In genomic region chr11:120658876-120659410, GRCm38 (mm10) we compare ENCODE assay signal across 8 mouse cellular contexts. TPM values are rescaled to one million over a fixed set of nuclear protein-coding genes. Genes with fewer than 3 reads are reported as not detected.
DNase-seq lines count a peak whose midpoint lies in the region; ATAC-seq and TF ChIP-seq lines count a peak whose summit lies in the region.

No protein-coding gene starts in this region.

- TF ChIP-seq CTCF in E14TG2a.4 (conservative IDR thresholded peaks at IDR 0.05; ENCODE audit: low read length) = peak; percentile 53
- TF ChIP-seq CTCF in layer of hippocampus, adult 2 months (conservative IDR thresholded peaks at IDR 0.05) = peak; percentile 89
- peak; percentile 96 for TF ChIP-seq CTCF in lung, postnatal 0 days (IDR thresholded peaks at IDR 0.05)

- H3K27me3 ChIP-seq in E14TG2a.4 (ENCODE audit: insufficient read depth, low read length) = peaks cover 27% of the 10 kb centered on the region
- peaks cover 70% of the 10 kb centered on the region for H3K27me3 ChIP-seq in embryonic facial prominence, embryonic 15.5 days
- H3K27me3 ChIP-seq in lung, postnatal 0 days (replicated peaks; ENCODE audit: insufficient read depth, low read length) = peaks cover 41% of the 10 kb centered on the region

- peak overlapping the region; percentile 89 for H3K4me3 ChIP-seq in E14TG2a.4 (replicated peaks; ENCODE audit: low read length)
- H3K4me3 ChIP-seq in embryonic facial prominence, embryonic 15.5 days (replicated peaks) = peak overlapping the region; percentile 50
- peak overlapping the region; percentile 49 for H3K4me3 ChIP-seq in layer of hippocampus, adult 2 months
- peak overlapping the region; percentile 12; the same call in 1 of the 2 replicates for H3K4me3 ChIP-seq in lung, postnatal 0 days (ENCODE audit: low read depth, low read length)

- no peak overlapping the region for H3K27ac ChIP-seq in embryonic facial prominence, embryonic 15.5 days (replicated peaks)
- H3K27ac ChIP-seq in layer of hippocampus, adult 2 months = no peak overlapping the region
- H3K27ac ChIP-seq in lung, postnatal 0 days (ENCODE audit: low read length) = no peak overlapping the region

- DNase-seq in adrenal gland, postnatal 14 days = peak; percentile 92
- peak; percentile 85 to 90 for DNase-seq in heart, postnatal 10 days
- peak; percentile 78 to 84 for DNase-seq in layer of hippocampus, adult 2 months (ENCODE audit: low spot score in 2 of 2)
- peak; percentile 88 for DNase-seq in lung, postnatal 0 days (ENCODE audit: low spot score)
- DNase-seq in right cerebral cortex, postnatal 10 days (ENCODE audit: low spot score in 2 of 2) = peak; percentile 80 to 86
- DNase-seq in urinary bladder, postnatal 25 days (ENCODE audit: low spot score) = peak; percentile 83

- H3K36me3 ChIP-seq in E14TG2a.4 (ENCODE audit: insufficient read depth, low read length) = peaks cover 50% of the 10 kb centered on the region
- no peaks in the 10 kb centered on the region for H3K36me3 ChIP-seq in embryonic facial prominence, embryonic 15.5 days
- no peaks in the 10 kb centered on the region for H3K36me3 ChIP-seq in lung, postnatal 0 days (ENCODE audit: insufficient read depth, low read length)

- no peak overlapping the region for H3K9ac ChIP-seq in embryonic facial prominence, embryonic 15.5 days
- no peak overlapping the region for H3K9ac ChIP-seq in lung, postnatal 0 days (replicated peaks; ENCODE audit: low read depth)

- H3K4me1 ChIP-seq in E14TG2a.4 (replicated peaks; ENCODE audit: low read depth, low read length) = peaks cover 79% of the 10 kb centered on the region
- H3K4me1 ChIP-seq in embryonic facial prominence, embryonic 15.5 days = peaks cover 25% of the 10 kb centered on the region
- H3K4me1 ChIP-seq in lung, postnatal 0 days (ENCODE audit: insufficient read depth, low read depth, low read length) = peaks cover 7% of the 10 kb centered on the region

- no peak for TF ChIP-seq EP300 in lung, postnatal 0 days (IDR thresholded peaks at IDR 0.05)

- intact Hi-C loops in heart, postnatal 10 days (cut with DNase I) = loop anchor here (1.0 to 5.0 kb wide), 3 partner anchors 20 to 118 kb away; no protein-coding TSS in a partner anchor

- H3K9me3 ChIP-seq in E14TG2a.4 (ENCODE audit: low read length) = no peaks in the 10 kb centered on the region
- no peaks in the 10 kb centered on the region for H3K9me3 ChIP-seq in embryonic facial prominence, embryonic 15.5 days (replicated peaks)
- H3K9me3 ChIP-seq in lung, postnatal 0 days (ENCODE audit: low read length) = no peaks in the 10 kb centered on the region

- WGBS in embryonic facial prominence, embryonic 15.5 days = 2% methylated on average over 24 of the region's 24 CpGs
- 3% methylated on average over 24 of the region's 24 CpGs for WGBS in lung, postnatal 0 days

- ATAC-seq in embryonic facial prominence, embryonic 15.5 days (ENCODE audit: insufficient number of reproducible peaks, low FRiP score, low TSS enrichment, low read depth) = no peak
- peak; percentile 51 for ATAC-seq in lung, postnatal 0 days

- peak overlapping the region; percentile 85; the same call in 1 of the 2 replicates for H3K4me2 ChIP-seq in embryonic facial prominence, embryonic 15.5 days (replicated peaks)
- peak overlapping the region; percentile 79 for H3K4me2 ChIP-seq in lung, postnatal 0 days (replicated peaks; ENCODE audit: low read depth, low read length)

RNA-seq across cellular contexts. Expression of gene Notum, which starts 2.0 kb away (rescaled TPM):
- total RNA-seq in adrenal gland, postnatal 14 days (2021) = 8.3 and 11.2 TPM in 2 replicates
- 6.2 and 7.4 TPM in 2 replicates for polyA plus RNA-seq in embryonic facial prominence, embryonic 15.5 days (2015; fragmentation: Nextera tagmentation; extraction: Ambion mirVana)
- total RNA-seq in heart, postnatal 10 days (2021) = under 1 TPM in 1 of 2 experiments, not detected in 1; 0.12 TPM
- total RNA-seq in layer of hippocampus, adult 2 months (2021) = 1 to 10 TPM; 4.7 to 5.4 TPM
- polyA plus RNA-seq in lung, postnatal 0 days (2015; fragmentation: Nextera tagmentation; extraction: Ambion mirVana) = 8.5 and 10.2 TPM in 2 replicates

RNA-seq across cellular contexts. Expression of gene Myadml2, which starts 11.0 kb away (rescaled TPM):
- 0.94 TPM in 1 of 2 replicates, not detected in the other for total RNA-seq in adrenal gland, postnatal 14 days (2021)
- 1.0 and 1.6 TPM in 2 replicates for polyA plus RNA-seq in embryonic facial prominence, embryonic 15.5 days (2015; fragmentation: Nextera tagmentation; extraction: Ambion mirVana)
- total RNA-seq in heart, postnatal 10 days (2021) = 10 to 100 TPM; 38.0 to 41.6 TPM
- total RNA-seq in layer of hippocampus, adult 2 months (2021) = 1 to 10 TPM; 3.9 to 8.7 TPM
- polyA plus RNA-seq in lung, postnatal 0 days (2015; fragmentation: Nextera tagmentation; extraction: Ambion mirVana) = 0.46 TPM in 1 of 2 replicates, not detected in the other

RNA-seq across cellular contexts. Expression of gene Aspscr1, which starts 13.8 kb away (rescaled TPM):
- total RNA-seq in adrenal gland, postnatal 14 days (2021) = 69.4 and 71.3 TPM in 2 replicates
- 114 and 120 TPM in 2 replicates for polyA plus RNA-seq in embryonic facial prominence, embryonic 15.5 days (2015; fragmentation: Nextera tagmentation; extraction: Ambion mirVana)
- total RNA-seq in heart, postnatal 10 days (2021) = 10 to 100 TPM; 52.8 to 53.0 TPM
- total RNA-seq in layer of hippocampus, adult 2 months (2021) = 10 to 100 TPM; 50.7 to 53.2 TPM
- 114 and 129 TPM in 2 replicates for polyA plus RNA-seq in lung, postnatal 0 days (2015; fragmentation: Nextera tagmentation; extraction: Ambion mirVana)

RNA-seq across cellular contexts. Expression of gene Pycr1, which starts 15.4 kb away (rescaled TPM):
- 1.6 TPM in 2 replicates for total RNA-seq in adrenal gland, postnatal 14 days (2021)
- 53.8 and 54.5 TPM in 2 replicates for polyA plus RNA-seq in embryonic facial prominence, embryonic 15.5 days (2015; fragmentation: Nextera tagmentation; extraction: Ambion mirVana)
- total RNA-seq in heart, postnatal 10 days (2021) = 1 to 10 TPM; 4.8 to 5.5 TPM
- total RNA-seq in layer of hippocampus, adult 2 months (2021) = 1 to 10 TPM; 1.3 to 1.8 TPM
- polyA plus RNA-seq in lung, postnatal 0 days (2015; fragmentation: Nextera tagmentation; extraction: Ambion mirVana) = 6.9 and 7.1 TPM in 2 replicates

RNA-seq across cellular contexts. Expression of gene Mafg, which starts 25.5 kb away (rescaled TPM):
- total RNA-seq in adrenal gland, postnatal 14 days (2021) = 51.8 and 55.3 TPM in 2 replicates
- polyA plus RNA-seq in embryonic facial prominence, embryonic 15.5 days (2015; fragmentation: Nextera tagmentation; extraction: Ambion mirVana) = 36.4 and 38.7 TPM in 2 replicates
- total RNA-seq in heart, postnatal 10 days (2021) = 10 to 100 TPM; 24.2 to 27.0 TPM
- 10 to 100 TPM; 71.6 to 80.3 TPM for total RNA-seq in layer of hippocampus, adult 2 months (2021)
- 25.9 and 28.3 TPM in 2 replicates for polyA plus RNA-seq in lung, postnatal 0 days (2015; fragmentation: Nextera tagmentation; extraction: Ambion mirVana)

Comparison
In these comparisons a context has a peak if more than half of its experiments do, and no peak if none do; other contexts are left out.
1. H3K4me3 ChIP-seq: peak in every context shown above with its lines; median percentile 89 in E14TG2a.4; 50 in embryonic facial prominence, embryonic 15.5 days; 49 in layer of hippocampus, adult 2 months; 12 in lung, postnatal 0 days.
2. RNA of gene Myadml2, which starts 11.0 kb away (total RNA-seq): 38.0 to 41.6 TPM in heart, postnatal 10 days; 3.9 to 8.7 TPM in layer of hippocampus, adult 2 months and 0.94 TPM in adrenal gland, postnatal 14 days; every median in the first group is over 4 times any median in the second.
3. Peak in every context shown above with its lines, with median percentiles within 50 percentile points of each other: CTCF ChIP-seq and DNase-seq.